In genomic region chr5:135725391-135725841, GRCm38 (mm10) we compare ENCODE assay signal across 8 mouse cellular contexts. TPM values are rescaled to one million over a fixed set of nuclear protein-coding genes. Genes with fewer than 3 reads are reported as not detected.
DNase-seq lines count a peak whose midpoint lies in the region; ATAC-seq and TF ChIP-seq lines count a peak whose summit lies in the region.

No protein-coding gene starts in this region.

- 15% methylated on average over 8 of the region's 8 CpGs for WGBS in kidney, embryonic 16.5 days
- 7% methylated on average over 8 of the region's 8 CpGs for WGBS in embryonic facial prominence, embryonic 14.5 days
- WGBS in limb, embryonic 13.5 days: 4% methylated on average over 8 of the region's 8 CpGs
- WGBS in olfactory bulb, adult 2 months: 2% methylated on average over 8 of the region's 8 CpGs

- peak; percentile 88 for ATAC-seq in kidney, embryonic 16.5 days (ENCODE audit: low FRiP score, low TSS enrichment)
- ATAC-seq in embryonic facial prominence, embryonic 14.5 days (ENCODE audit: low read depth): peak; percentile 84
- ATAC-seq in limb, embryonic 13.5 days (ENCODE audit: low FRiP score, low read depth): peak; percentile 89

- peaks cover 30% of the 10 kb centered on the region for H3K4me1 ChIP-seq in kidney, embryonic 16.5 days (ENCODE audit: insufficient read depth, low read length)
- peaks cover 27% of the 10 kb centered on the region for H3K4me1 ChIP-seq in embryonic facial prominence, embryonic 14.5 days (ENCODE audit: control insufficient read depth, insufficient read depth, low read length)
- H3K4me1 ChIP-seq in limb, embryonic 13.5 days: peaks cover 59% of the 10 kb centered on the region
- peaks cover 56% of the 10 kb centered on the region for H3K4me1 ChIP-seq in olfactory bulb, adult 2 months (ENCODE audit: control insufficient read depth, insufficient read depth, low read length)

- H3K27ac ChIP-seq in kidney, embryonic 16.5 days (ENCODE audit: low read length): peak overlapping the region; percentile 69
- peak overlapping the region; percentile 61 for H3K27ac ChIP-seq in embryonic facial prominence, embryonic 14.5 days (replicated peaks; ENCODE audit: low read depth, low read length)
- peak overlapping the region; percentile 92 for H3K27ac ChIP-seq in limb, embryonic 13.5 days
- H3K27ac ChIP-seq in olfactory bulb, adult 2 months (ENCODE audit: insufficient read depth, low read depth, low read length): peak overlapping the region; percentile 99

- H3K4me2 ChIP-seq in kidney, embryonic 16.5 days (replicated peaks; ENCODE audit: low read depth, low read length): peak overlapping the region; percentile 28
- H3K4me2 ChIP-seq in embryonic facial prominence, embryonic 14.5 days (ENCODE audit: low read depth, low read length): peak overlapping the region; percentile 45
- peak overlapping the region; percentile 64 for H3K4me2 ChIP-seq in limb, embryonic 13.5 days (replicated peaks)

- intact Hi-C loops in heart, postnatal 25 days (cut with DNase I): no loop called here

- no peaks in the 10 kb centered on the region for H3K27me3 ChIP-seq in kidney, embryonic 16.5 days (ENCODE audit: insufficient read depth, low read length)
- no peaks in the 10 kb centered on the region for H3K27me3 ChIP-seq in embryonic facial prominence, embryonic 14.5 days (replicated peaks; ENCODE audit: control insufficient read depth, insufficient read depth, low read length)
- H3K27me3 ChIP-seq in limb, embryonic 13.5 days: no peaks in the 10 kb centered on the region

- H3K36me3 ChIP-seq in kidney, embryonic 16.5 days (ENCODE audit: insufficient read depth, low read length): peaks cover 16% of the 10 kb centered on the region
- peaks cover 16% of the 10 kb centered on the region; the same call in 1 of the 2 replicates for H3K36me3 ChIP-seq in embryonic facial prominence, embryonic 14.5 days (ENCODE audit: control insufficient read depth, insufficient read depth, low read length)
- peaks cover 28% of the 10 kb centered on the region for H3K36me3 ChIP-seq in limb, embryonic 13.5 days

- no peak for DNase-seq in kidney, adult 18-20 months
- peak; percentile 87 for DNase-seq in embryonic facial prominence, embryonic 14.5 days (ENCODE audit: low spot score)
- DNase-seq in heart, postnatal 25 days (ENCODE audit: low spot score): peak; percentile 53
- DNase-seq in urinary bladder, adult 2 months (ENCODE audit: low spot score): no peak
- DNase-seq in c-Kit-positive CD71-positive TER-119-positive erythroid progenitor cells, embryonic 14.5 days (ENCODE audit: low spot score): no peak

- peak overlapping the region; percentile 32; the same call in 1 of the 2 replicates for H3K9ac ChIP-seq in kidney, embryonic 16.5 days (replicated peaks; ENCODE audit: low read length)
- no peak overlapping the region for H3K9ac ChIP-seq in embryonic facial prominence, embryonic 14.5 days (ENCODE audit: low read depth, low read length)
- peak overlapping the region; percentile 57 for H3K9ac ChIP-seq in limb, embryonic 13.5 days

- H3K9me3 ChIP-seq in kidney, embryonic 16.5 days (ENCODE audit: low read length): no peaks in the 10 kb centered on the region
- H3K9me3 ChIP-seq in embryonic facial prominence, embryonic 14.5 days (ENCODE audit: control insufficient read depth, low read length): no peaks in the 10 kb centered on the region
- no peaks in the 10 kb centered on the region for H3K9me3 ChIP-seq in limb, embryonic 13.5 days

- peak overlapping the region; percentile 21 for H3K4me3 ChIP-seq in kidney, embryonic 16.5 days (ENCODE audit: low read length)
- no peak overlapping the region; the same call in 1 of the 2 replicates for H3K4me3 ChIP-seq in embryonic facial prominence, embryonic 14.5 days (ENCODE audit: low read depth, low read length)
- peak overlapping the region; percentile 37 for H3K4me3 ChIP-seq in limb, embryonic 13.5 days
- H3K4me3 ChIP-seq in olfactory bulb, adult 2 months (ENCODE audit: insufficient read depth, low read depth, low read length): peak overlapping the region; percentile 33

- no peak for TF ChIP-seq POLR2A in olfactory bulb, adult 2 months (IDR thresholded peaks at IDR 0.05; ENCODE audit: insufficient read depth, low read depth, low read length)

- TF ChIP-seq CTCF in olfactory bulb, adult 2 months (IDR thresholded peaks at IDR 0.05; ENCODE audit: insufficient read depth, low read depth, low read length): no peak

RNA-seq across cellular contexts. Expression of gene Tmem120a, which starts 18.8 kb away (rescaled TPM):
- polyA plus RNA-seq in kidney, embryonic 16.5 days (2015; fragmentation: Nextera tagmentation; extraction: Ambion mirVana): 74.7 and 75.4 TPM in 2 replicates
- 36.7 and 42.2 TPM in 2 replicates for polyA plus RNA-seq in embryonic facial prominence, embryonic 14.5 days (2014; fragmentation: Nextera tagmentation; extraction: Ambion mirVana)
- 10 to 100 TPM; 11.8 to 13.3 TPM for total RNA-seq in heart, postnatal 25 days (2021)
- polyA plus RNA-seq in limb, embryonic 13.5 days (2015; fragmentation: Nextera tagmentation; extraction: Ambion mirVana): 49.3 and 49.4 TPM in 2 replicates
- polyA plus RNA-seq in olfactory bulb, adult 2 months (2012; ENCODE audit: insufficient read depth, insufficient read length, low replicate concordance, missing spikeins): not detected in 2 replicates
- 21.0 and 21.7 TPM in 2 replicates for polyA plus RNA-seq in urinary bladder, adult 2 months (2012; rRNA removed)

RNA-seq across cellular contexts. Expression of gene Styxl1, which starts 52.8 kb away (rescaled TPM):
- 0.42 and 0.62 TPM in 2 replicates for polyA plus RNA-seq in kidney, embryonic 16.5 days (2015; fragmentation: Nextera tagmentation; extraction: Ambion mirVana)
- 0.54 and 0.90 TPM in 2 replicates for polyA plus RNA-seq in embryonic facial prominence, embryonic 14.5 days (2014; fragmentation: Nextera tagmentation; extraction: Ambion mirVana)
- total RNA-seq in heart, postnatal 25 days (2021): not detected
- polyA plus RNA-seq in limb, embryonic 13.5 days (2015; fragmentation: Nextera tagmentation; extraction: Ambion mirVana): 0.37 TPM in 1 of 2 replicates, not detected in the other
- not detected in 2 replicates for polyA plus RNA-seq in olfactory bulb, adult 2 months (2012; ENCODE audit: insufficient read depth, insufficient read length, low replicate concordance, missing spikeins)
- polyA plus RNA-seq in urinary bladder, adult 2 months (2012; rRNA removed): 0.44 and 0.48 TPM in 2 replicates

RNA-seq across cellular contexts. Expression of gene Mdh2, which starts 52.9 kb away (rescaled TPM):
- 690 and 691 TPM in 2 replicates for polyA plus RNA-seq in kidney, embryonic 16.5 days (2015; fragmentation: Nextera tagmentation; extraction: Ambion mirVana)
- 481 and 483 TPM in 2 replicates for polyA plus RNA-seq in embryonic facial prominence, embryonic 14.5 days (2014; fragmentation: Nextera tagmentation; extraction: Ambion mirVana)
- total RNA-seq in heart, postnatal 25 days (2021): 1,000 to 10,000 TPM; 1,992 to 2,010 TPM
- polyA plus RNA-seq in limb, embryonic 13.5 days (2015; fragmentation: Nextera tagmentation; extraction: Ambion mirVana): 449 and 457 TPM in 2 replicates
- 359 and 724 TPM in 2 replicates for polyA plus RNA-seq in olfactory bulb, adult 2 months (2012; ENCODE audit: insufficient read depth, insufficient read length, low replicate concordance, missing spikeins)
- polyA plus RNA-seq in urinary bladder, adult 2 months (2012; rRNA removed): 264 and 269 TPM in 2 replicates

RNA-seq across cellular contexts. Expression of gene Por, which starts 55.6 kb away (rescaled TPM):
- polyA plus RNA-seq in kidney, embryonic 16.5 days (2015; fragmentation: Nextera tagmentation; extraction: Ambion mirVana): 106 and 107 TPM in 2 replicates
- polyA plus RNA-seq in embryonic facial prominence, embryonic 14.5 days (2014; fragmentation: Nextera tagmentation; extraction: Ambion mirVana): 61.8 and 61.9 TPM in 2 replicates
- total RNA-seq in heart, postnatal 25 days (2021): 10 to 100 TPM; 50.7 to 65.8 TPM
- 89.7 and 93.5 TPM in 2 replicates for polyA plus RNA-seq in limb, embryonic 13.5 days (2015; fragmentation: Nextera tagmentation; extraction: Ambion mirVana)
- not detected in 2 replicates for polyA plus RNA-seq in olfactory bulb, adult 2 months (2012; ENCODE audit: insufficient read depth, insufficient read length, low replicate concordance, missing spikeins)
- polyA plus RNA-seq in urinary bladder, adult 2 months (2012; rRNA removed): 140 and 145 TPM in 2 replicates

Comparison
In these comparisons a context has a peak if more than half of its experiments do, and no peak if none do; other contexts are left out.
1. DNase-seq: peak in embryonic facial prominence, embryonic 14.5 days (single experiment) and heart, postnatal 25 days (single experiment); none in kidney, adult 18-20 months (single experiment), urinary bladder, adult 2 months (single experiment) and c-Kit-positive CD71-positive TER-119-positive erythroid progenitor cells, embryonic 14.5 days (single experiment).
2. RNA of gene Tmem120a, which starts 18.8 kb away (polyA plus RNA-seq): 74.7 to 75.4 TPM in kidney, embryonic 16.5 days, 49.3 to 49.4 TPM in limb, embryonic 13.5 days, 36.7 to 42.2 TPM in embryonic facial prominence, embryonic 14.5 days and 21.0 to 21.7 TPM in urinary bladder, adult 2 months; not detected in olfactory bulb, adult 2 months; every median in the first group is over 10 times any median in the second.
3. Peak in every context shown above with its lines, with median percentiles within 50 percentile points of each other: ATAC-seq, H3K27ac ChIP-seq and H3K4me2 ChIP-seq.